Mouse (Mus musculus) megakaryocyte, embryonic 14.5 days (primary cell): ENCODE data around the gene Serhl. TPM values are rescaled to one million over a fixed set of nuclear protein-coding genes. Genes with fewer than 3 reads are reported as not detected.
A peak's percentile ranks its signal among the peaks of the same experiment; 100 is the strongest.

Experiments used
- H3K27me3 ChIP-seq: replicated peaks from 2 replicates; pipeline ENCODE3; 2012; ENCODE audit warnings: inconsistent platforms
- H3K36me3 ChIP-seq: replicated peaks from 2 replicates; pipeline ENCODE3; 2012; ENCODE audit warnings: low read length, inconsistent platforms, mixed read lengths
- H3K4me1 ChIP-seq: 2 replicates; pipeline ENCODE4 v1.6.1; 2012; ENCODE audit warnings: inconsistent platforms
- H3K4me3 ChIP-seq: replicated peaks from 2 replicates; pipeline ENCODE3; 2012; ENCODE audit warnings: moderate library complexity, mild to moderate bottlenecking, inconsistent platforms
- H3K9me3 ChIP-seq: 2 replicates; pipeline ENCODE4 v1.6.1; 2012; ENCODE audit warnings: inconsistent platforms
- FLI1 ChIP-seq: IDR thresholded peaks from 2 replicates; pipeline ENCODE4 v1.6.1; 2012; ENCODE audit warnings: low read length, inconsistent platforms, mixed read lengths
- GATA1 ChIP-seq: IDR thresholded peaks from 3 replicates; pipeline ENCODE4 v1.6.1; 2012; ENCODE audit warnings: mixed read lengths, low read length, inconsistent platforms, borderline replicate concordance
- polyA plus RNA-seq: library from polyadenylated mRNA; stranded (reverse); fragments of >175 nt; gene quantifications from 2 replicates; pipeline ENCODE4 v1.2.3, GENCODE M21; 2012; ENCODE audit warnings: low replicate concordance; ENCODE audit not compliant: insufficient read depth

Serhl gene
- polyA plus RNA-seq, 1 experiment = 4.7 TPM

- Histone ChIP-seq H3K36me3 (peaks cover 29% of the 10 kb centered on the region), H3K4me1 (peaks cover 46% of the 10 kb centered on the region), H3K4me3 (peak overlapping the region; percentile 93), H3K9me3 (no peaks in the 10 kb centered on the region), H3K27me3 (peaks cover 10% of the 10 kb centered on the region)
- TF ChIP-seq GATA1 (no peak), FLI1 (no peak)
Observed at GRCm38 (mm10) chr15:83099533-83100331, 10.4 kb downstream of the Serhl start.

GRCm38 (mm10) chr15:83100332-83100662, 11.0 kb downstream of the Serhl start:
- Histone ChIP-seq H3K27me3 (peaks cover 10% of the 10 kb centered on the region), H3K4me3 (peak overlapping the region; percentile 93), H3K4me1 (peaks cover 46% of the 10 kb centered on the region), H3K36me3 (peaks cover 34% of the 10 kb centered on the region), H3K9me3 (no peaks in the 10 kb centered on the region)
- TF ChIP-seq GATA1 (no peak), FLI1 (no peak)

DNA sequence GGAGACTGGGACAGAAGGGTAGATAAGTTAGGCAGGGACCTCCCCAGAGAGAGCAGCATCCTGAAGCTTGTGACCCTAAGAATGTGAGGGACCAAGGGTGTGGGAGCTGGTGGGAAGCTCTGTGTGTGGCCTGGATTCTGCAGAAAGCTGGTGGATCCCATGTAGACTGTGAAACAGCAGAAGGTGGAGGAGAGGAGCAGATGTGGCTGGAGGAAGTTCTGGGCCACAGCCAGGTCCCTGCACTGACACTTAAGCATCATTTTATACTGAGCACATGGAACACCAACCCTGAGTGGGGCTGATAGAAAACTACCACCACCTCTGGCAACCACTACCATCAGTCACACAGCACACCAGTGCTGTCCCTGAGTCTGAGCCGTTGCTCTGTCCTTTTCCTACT, 13.8 kb downstream of the Serhl start:
- Histone ChIP-seq H3K4me3 (no peak overlapping the region), H3K27me3 (peaks cover 6% of the 10 kb centered on the region), H3K36me3 (peaks cover 60% of the 10 kb centered on the region), H3K4me1 (peaks cover 40% of the 10 kb centered on the region), H3K9me3 (no peaks in the 10 kb centered on the region)
- no peak for TF ChIP-seq GATA1

DNA sequence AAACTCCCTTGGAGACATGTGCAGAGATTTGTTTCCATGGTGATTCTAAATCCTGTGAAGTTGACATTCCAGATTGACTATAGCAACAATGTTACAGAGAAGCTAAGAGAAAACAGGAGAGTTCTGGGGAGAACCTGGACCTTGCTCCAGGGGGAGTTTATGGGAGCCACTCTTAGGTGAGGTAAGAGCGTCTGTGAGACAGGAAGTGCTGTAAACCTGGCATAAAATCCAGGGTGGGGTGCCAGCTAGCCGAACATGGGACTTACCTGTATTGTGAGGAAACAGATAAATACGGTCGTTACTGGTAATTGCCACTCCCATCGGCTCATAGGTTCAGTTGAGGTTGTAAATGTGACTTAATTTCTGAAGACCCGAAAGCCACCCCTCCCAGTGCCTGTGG, 17.1 kb downstream of the Serhl start:
- H3K9me3 ChIP-seq = no peaks in the 10 kb centered on the region
- H3K4me1 ChIP-seq = peaks cover 7% of the 10 kb centered on the region

GRCm38 (mm10) chr15:83107814-83108213, 18.5 kb downstream of the Serhl start:
- TF ChIP-seq GATA1 (no peak), FLI1 (no peak)
- Histone ChIP-seq H3K4me3 (no peak overlapping the region), H3K27me3 (no peaks in the 10 kb centered on the region), H3K36me3 (peaks cover 84% of the 10 kb centered on the region), H3K4me1 (peaks cover 11% of the 10 kb centered on the region), H3K9me3 (no peaks in the 10 kb centered on the region)

More for the DNA sequence above, 17.1 kb downstream of the Serhl start:
- peaks cover 85% of the 10 kb centered on the region for H3K36me3 ChIP-seq
- H3K27me3 ChIP-seq = no peaks in the 10 kb centered on the region
- H3K4me3 ChIP-seq = no peak overlapping the region
- TF ChIP-seq FLI1 (no peak), GATA1 (no peak)

DNA sequence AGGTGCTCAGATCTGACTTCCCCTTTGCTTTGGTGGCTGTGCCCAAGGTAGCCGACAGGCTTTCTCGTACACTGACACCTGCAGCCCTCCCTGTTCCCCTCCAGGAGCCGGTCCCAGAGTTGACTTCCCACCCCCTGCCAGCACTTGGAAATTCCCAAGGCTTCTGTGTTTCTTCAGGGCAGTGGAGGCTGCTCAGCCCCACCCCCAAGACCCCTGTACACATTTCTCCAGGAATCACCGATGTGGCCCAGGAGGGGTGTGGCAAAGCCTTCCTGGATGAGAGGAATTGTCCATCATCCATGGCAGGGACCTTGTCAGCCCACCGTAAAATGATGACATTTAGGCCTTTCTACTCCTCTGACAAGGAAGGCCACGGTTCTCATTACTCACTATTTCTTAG, 22.0 kb downstream of the Serhl start:
- no peak for TF ChIP-seq GATA1
- no peak for TF ChIP-seq FLI1
- Histone ChIP-seq H3K4me3 (no peak overlapping the region), H3K36me3 (peaks cover 75% of the 10 kb centered on the region), H3K27me3 (no peaks in the 10 kb centered on the region), H3K9me3 (no peaks in the 10 kb centered on the region), H3K4me1 (peaks cover 16% of the 10 kb centered on the region)

- Histone ChIP-seq H3K36me3 (peaks cover 75% of the 10 kb centered on the region), H3K27me3 (no peaks in the 10 kb centered on the region), H3K4me3 (no peak overlapping the region), H3K9me3 (no peaks in the 10 kb centered on the region), H3K4me1 (peaks cover 16% of the 10 kb centered on the region)
- TF ChIP-seq GATA1 = no peak
- no peak for TF ChIP-seq FLI1
Observed at GRCm38 (mm10) chr15:83111874-83112273, 22.6 kb downstream of the Serhl start.

DNA sequence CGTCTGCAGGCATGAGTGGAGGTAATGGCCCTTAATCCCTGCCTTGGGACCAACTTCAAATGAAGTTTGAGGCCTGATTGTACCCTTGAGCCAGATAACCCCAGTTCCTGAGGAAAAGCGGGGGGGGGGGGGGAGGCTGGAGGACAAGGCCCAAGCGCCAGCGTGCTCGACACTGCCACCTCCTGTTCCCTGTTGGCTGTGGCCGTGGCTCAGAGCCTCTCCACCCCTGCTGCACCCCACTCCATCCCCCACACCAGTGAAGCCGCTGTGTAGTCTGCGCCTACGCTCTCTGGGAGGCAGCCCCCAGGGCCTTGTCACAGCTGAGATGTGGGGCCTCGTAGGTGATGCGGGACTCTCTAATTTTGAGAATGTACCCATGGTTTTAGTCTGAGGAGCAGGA, 23.6 kb downstream of the Serhl start:
- TF ChIP-seq GATA1 (no peak), FLI1 (no peak)
- Histone ChIP-seq H3K9me3 (no peaks in the 10 kb centered on the region), H3K27me3 (no peaks in the 10 kb centered on the region), H3K4me3 (peak overlapping the region; percentile 42), H3K4me1 (peaks cover 24% of the 10 kb centered on the region), H3K36me3 (peaks cover 75% of the 10 kb centered on the region)

GRCm38 (mm10) chr15:83114106-83114505, 24.8 kb downstream of the Serhl start:
- TF ChIP-seq FLI1 = no peak
- no peaks in the 10 kb centered on the region for H3K27me3 ChIP-seq
- peaks cover 31% of the 10 kb centered on the region for H3K4me1 ChIP-seq
- no peak overlapping the region for H3K4me3 ChIP-seq
- peaks cover 80% of the 10 kb centered on the region for H3K36me3 ChIP-seq
- no peaks in the 10 kb centered on the region for H3K9me3 ChIP-seq

DNA sequence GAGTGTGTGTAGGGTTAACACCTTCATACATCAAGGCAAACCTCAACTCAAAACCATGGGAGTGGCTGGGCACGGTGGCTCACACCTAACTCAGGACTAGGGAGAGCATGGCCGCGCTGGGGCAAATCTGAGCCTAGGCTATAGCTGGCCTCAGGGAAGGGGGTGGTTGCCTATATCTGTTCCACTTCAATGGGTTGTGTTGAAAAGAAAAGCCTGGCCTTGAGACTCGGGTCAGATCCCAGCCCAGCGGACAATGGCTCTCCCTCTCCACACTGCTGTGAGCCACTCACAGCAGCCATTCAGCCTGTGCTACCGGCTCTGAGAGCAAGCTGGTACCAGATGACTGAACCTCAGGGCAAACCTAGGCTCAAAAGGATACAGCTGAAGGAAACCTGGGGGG, 25.8 kb downstream of the Serhl start:
- Histone ChIP-seq H3K9me3 (no peaks in the 10 kb centered on the region), H3K36me3 (peaks cover 82% of the 10 kb centered on the region), H3K4me1 (peaks cover 37% of the 10 kb centered on the region), H3K27me3 (no peaks in the 10 kb centered on the region), H3K4me3 (no peak overlapping the region)
- TF ChIP-seq FLI1 = no peak

GRCm38 (mm10) chr15:83118360-83118759, 29.1 kb downstream of the Serhl start:
- H3K27me3 ChIP-seq = no peaks in the 10 kb centered on the region
- H3K4me1 ChIP-seq = peaks cover 35% of the 10 kb centered on the region
- H3K4me3 ChIP-seq = no peak overlapping the region
- TF ChIP-seq GATA1 (no peak), FLI1 (no peak)
- H3K9me3 ChIP-seq = no peaks in the 10 kb centered on the region
- peaks cover 71% of the 10 kb centered on the region for H3K36me3 ChIP-seq
